Mouse (Mus musculus) hindbrain, embryonic 13.5 days (tissue): ENCODE data around the gene Bmx. TPM values are rescaled to one million over a fixed set of nuclear protein-coding genes. Genes with fewer than 3 reads are reported as not detected.

ENCODE experiments used
- ATAC-seq: fragments of 200-750 bp; cut with Nextera tagmentation; 2 replicates; pipeline ENCODE4 v1.8.0; 2017; ENCODE audit warnings: moderate TSS enrichment; ENCODE audit not compliant: low FRiP score
- H3K27ac ChIP-seq: fragments of 300-500 bp; sonication (generic); 2 replicates; pipeline ENCODE4 v1.5.1; 2015; ENCODE audit warnings: inconsistent platforms, mild to moderate bottlenecking, moderate library complexity
- H3K27me3 ChIP-seq: fragments of 300-500 bp; sonication (generic); 2 replicates; pipeline ENCODE4 v1.6.1; 2015; ENCODE audit warnings: mild to moderate bottlenecking, inconsistent platforms
- H3K36me3 ChIP-seq: fragments of 300-500 bp; sonication (generic); 2 replicates; pipeline ENCODE4 v1.6.1; 2015; ENCODE audit warnings: mild to moderate bottlenecking, inconsistent platforms
- H3K4me1 ChIP-seq: fragments of 300-500 bp; sonication (generic); replicated peaks from 2 replicates; pipeline ENCODE4 v1.6.1; 2015; ENCODE audit warnings: inconsistent platforms
- H3K4me2 ChIP-seq: fragments of 300-500 bp; sonication (generic); 2 replicates; pipeline ENCODE4 v1.6.1; 2015; ENCODE audit warnings: inconsistent platforms, mild to moderate bottlenecking, moderate library complexity
- H3K4me3 ChIP-seq: fragments of 300-500 bp; sonication (generic); 2 replicates; pipeline ENCODE4 v1.5.1; 2015; ENCODE audit warnings: mild to moderate bottlenecking, inconsistent platforms
- H3K9ac ChIP-seq: fragments of 300-500 bp; sonication (generic); 2 replicates; pipeline ENCODE4 v1.6.1; 2015; ENCODE audit warnings: mild to moderate bottlenecking, inconsistent platforms
- H3K9me3 ChIP-seq: fragments of 300-500 bp; sonication (generic); 2 replicates; pipeline ENCODE4 v1.6.1; 2016; ENCODE audit warnings: inconsistent platforms
- WGBS: fragments of 180-500 bp; shearing (Covaris S2); methylation state at CpG from one replicate; pipeline ENCODE4 v1.1.7; 2015; 5-methylcytosine and 5-hydroxymethylcytosine counted together
- polyA plus RNA-seq: library from polyadenylated mRNA; unstranded; fragments of >200 nt; fragmentation: Nextera tagmentation; extraction: Ambion mirVana; gene quantifications from 2 replicates; pipeline ENCODE4 v1.2.1, GENCODE M21; 2015

Bmx gene
- polyA plus RNA-seq, 1 experiment from 2014 or later, result 0.31 TPM

- no peak overlapping the region for H3K4me2 ChIP-seq
- H3K9me3 ChIP-seq, result no peaks in the 10 kb centered on the region
- no peak overlapping the region for H3K4me3 ChIP-seq
- no peak overlapping the region for H3K9ac ChIP-seq
- H3K36me3 ChIP-seq, result no peaks in the 10 kb centered on the region
- WGBS, result 78% methylated on average over 2 of the region's 2 CpGs
- H3K4me1 ChIP-seq, result no peaks in the 10 kb centered on the region
- peaks cover 4% of the 10 kb centered on the region; the same call in 1 of the 2 replicates for H3K27me3 ChIP-seq
- no peak for ATAC-seq
- H3K27ac ChIP-seq, result no peak overlapping the region
Measured at GRCm38 (mm10) chrX:164171034-164171433, 87.0 kb downstream of the Bmx start.

DNA sequence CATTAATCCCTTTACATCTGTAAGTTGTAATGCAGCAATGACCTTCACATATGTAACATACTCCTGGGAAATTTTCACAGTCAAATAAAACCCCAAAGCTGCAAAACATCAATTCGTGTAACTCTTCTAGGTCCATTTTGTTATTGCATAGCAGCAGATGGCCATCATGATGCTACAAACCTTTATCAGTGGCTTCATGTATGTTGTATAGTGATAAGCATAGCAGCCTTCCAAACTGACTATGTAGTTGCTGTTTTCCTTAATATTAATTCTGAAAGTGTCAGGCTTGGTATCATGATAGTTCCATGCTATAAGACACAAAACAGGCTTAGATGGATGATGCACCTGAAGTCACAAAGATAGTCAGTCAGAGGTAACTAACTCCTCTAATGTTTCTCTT is 93.3 kb downstream of the Bmx start:
- 91% methylated on average over 1 of the region's 1 CpGs for WGBS
- H3K36me3 ChIP-seq, result no peaks in the 10 kb centered on the region
- H3K4me3 ChIP-seq, result no peak overlapping the region
- H3K27me3 ChIP-seq, result 0 out of 2 replicates have a peak, but pooled peaks cover 3% of the 10 kb centered on the region
- no peaks in the 10 kb centered on the region for H3K9me3 ChIP-seq
- ATAC-seq, result no peak
- H3K9ac ChIP-seq, result no peak overlapping the region
- no peak overlapping the region for H3K4me2 ChIP-seq
- H3K4me1 ChIP-seq, result no peaks in the 10 kb centered on the region
- H3K27ac ChIP-seq, result no peak overlapping the region

- H3K4me1 ChIP-seq, result no peaks in the 10 kb centered on the region
- H3K27me3 ChIP-seq, result peaks cover 4% of the 10 kb centered on the region; the same call in 1 of the 2 replicates
- H3K27ac ChIP-seq, result no peak overlapping the region
- H3K4me3 ChIP-seq, result no peak overlapping the region
- 79% methylated on average over 5 of the region's 5 CpGs for WGBS
- H3K9ac ChIP-seq, result no peak overlapping the region
- ATAC-seq, result no peak
- H3K4me2 ChIP-seq, result no peak overlapping the region
- H3K9me3 ChIP-seq, result no peaks in the 10 kb centered on the region
- no peaks in the 10 kb centered on the region for H3K36me3 ChIP-seq
Measured at GRCm38 (mm10) chrX:164154594-164154993, 103.4 kb downstream of the Bmx start.

GRCm38 (mm10) chrX:164153606-164154005 is 104.4 kb downstream of the Bmx start:
- Histone ChIP-seq H3K4me2 (no peak overlapping the region), H3K4me3 (no peak overlapping the region), H3K27me3 (0 out of 2 replicates have a peak, but pooled peaks cover 2% of the 10 kb centered on the region), H3K36me3 (no peaks in the 10 kb centered on the region), H3K4me1 (no peaks in the 10 kb centered on the region), H3K9me3 (no peaks in the 10 kb centered on the region), H3K27ac (no peak overlapping the region), H3K9ac (no peak overlapping the region)
- ATAC-seq, result no peak

DNA sequence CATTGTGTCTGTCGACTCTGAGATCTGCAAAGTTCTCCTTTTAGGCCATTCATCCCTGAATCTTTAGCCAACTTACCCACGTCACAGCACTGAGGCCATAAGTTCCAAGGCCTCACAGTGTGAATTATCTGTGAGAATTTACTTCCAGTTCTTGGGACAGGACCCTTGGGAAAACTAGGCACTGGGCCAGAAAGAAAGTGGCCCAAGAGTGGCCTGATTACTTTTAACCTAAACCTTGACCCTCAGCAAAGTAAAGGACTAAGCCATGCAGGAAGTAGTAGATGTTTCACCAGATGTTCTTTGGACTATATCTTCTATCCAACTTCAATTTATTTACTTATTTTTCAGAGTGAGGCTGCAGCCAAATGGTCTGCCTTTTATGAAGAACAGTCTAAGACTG is 105.3 kb downstream of the Bmx start:
- Histone ChIP-seq H3K9me3 (no peaks in the 10 kb centered on the region), H3K4me3 (no peak overlapping the region), H3K9ac (no peak overlapping the region), H3K36me3 (no peaks in the 10 kb centered on the region), H3K4me1 (no peaks in the 10 kb centered on the region), H3K27ac (no peak overlapping the region), H3K27me3 (0 out of 2 replicates have a peak, but pooled peaks cover 7% of the 10 kb centered on the region), H3K4me2 (no peak overlapping the region)
- ATAC-seq, result no peak
- WGBS, result 78% methylated on average over 2 of the region's 2 CpGs

DNA sequence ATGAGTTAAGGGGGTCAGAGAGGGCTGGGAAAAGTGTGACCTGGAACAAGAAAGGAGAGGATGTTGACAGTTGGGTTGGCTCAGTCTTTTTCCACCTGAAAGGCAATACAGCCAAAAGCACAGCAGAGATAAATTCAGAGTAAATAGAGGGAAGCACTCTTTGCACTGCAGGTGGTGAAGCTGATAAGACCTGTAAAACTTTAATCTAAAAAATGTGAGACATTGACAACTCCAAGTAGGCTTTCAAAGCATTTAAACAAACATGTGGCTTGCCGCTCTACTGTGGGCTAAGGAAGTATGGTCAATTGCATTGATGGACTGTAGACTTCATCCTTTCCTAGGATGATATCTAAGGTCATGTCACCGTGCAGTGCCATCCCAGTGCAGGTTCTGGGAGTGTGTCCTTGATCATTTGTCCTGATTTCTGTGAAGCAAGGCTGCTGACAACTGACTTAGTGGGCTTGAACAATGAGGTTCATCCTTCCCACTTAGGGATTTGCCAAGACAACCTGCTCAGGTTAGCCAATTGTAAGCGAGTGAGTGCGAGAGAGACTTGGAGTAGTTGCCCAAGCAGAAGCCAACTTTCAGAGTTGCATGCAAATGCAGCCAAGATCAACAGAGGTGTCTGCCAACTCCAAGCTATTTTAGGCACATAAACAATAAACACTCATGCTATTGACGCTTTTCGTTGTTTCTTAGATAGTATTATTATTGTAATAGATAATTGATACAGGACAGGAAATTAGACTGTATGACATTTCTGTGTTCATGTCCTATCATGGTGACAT is 112.3 kb downstream of the Bmx start:
- Histone ChIP-seq H3K4me2 (no peak overlapping the region), H3K9ac (no peak overlapping the region), H3K27ac (no peak overlapping the region), H3K27me3 (0 out of 2 replicates have a peak, but pooled peaks cover 19% of the 10 kb centered on the region), H3K9me3 (no peaks in the 10 kb centered on the region), H3K36me3 (no peaks in the 10 kb centered on the region), H3K4me3 (no peak overlapping the region), H3K4me1 (no peaks in the 10 kb centered on the region)
- WGBS, result 89% methylated on average over 6 of the region's 6 CpGs
- no peak for ATAC-seq

Other genes with a start within 250 kb of the Bmx start
- 0.31 and 0.65 TPM in 2 replicates for gene Car5b, start 230.2 kb downstream of the Bmx start, polyA plus RNA-seq
- gene Siah1b, start 181.7 kb downstream of the Bmx start, polyA plus RNA-seq, result 23.5 and 26.1 TPM in 2 replicates
- gene Cltrn, start 169.4 kb downstream of the Bmx start, polyA plus RNA-seq, result 0.50 and 1.00 TPM in 2 replicates
- 0.18 and 0.43 TPM in 2 replicates for gene Ace2, start 118.9 kb downstream of the Bmx start, polyA plus RNA-seq
- 3.4 and 3.9 TPM in 2 replicates for gene Pir, start 11.2 kb upstream of the Bmx start, polyA plus RNA-seq
- 0.52 and 0.74 TPM in 2 replicates for gene Vegfd, start 115.2 kb upstream of the Bmx start, polyA plus RNA-seq
- gene Piga, start 161.6 kb upstream of the Bmx start, polyA plus RNA-seq, result 5.7 and 6.4 TPM in 2 replicates
- gene Asb11, start 178.8 kb upstream of the Bmx start, polyA plus RNA-seq, result not detected in 2 replicates
- 0.14 and 0.28 TPM in 2 replicates for gene Asb9, start 248.1 kb upstream of the Bmx start, polyA plus RNA-seq